Mouse (Mus musculus) macrophage (primary cell): ENCODE measurements around the gene Cttnbp2nl. TPM values are rescaled to one million over a fixed set of nuclear protein-coding genes. Genes with fewer than 3 reads are reported as not detected.

ENCODE experiments used
- H3K27ac ChIP-seq: fragments of 350-480 bp; formaldehyde crosslinking; 2 replicates; pipeline ENCODE4 v1.9.0; 2021
- H3K36me3 ChIP-seq: fragments of 350-480 bp; formaldehyde crosslinking; 2 replicates; pipeline ENCODE4 v1.9.0; 2021; ENCODE audit errors: inconsistent target
- H3K4me3 ChIP-seq: fragments of 350-480 bp; formaldehyde crosslinking; 2 replicates; pipeline ENCODE4 v1.9.0; 2021; ENCODE audit errors: inconsistent target
- H3K79me2 ChIP-seq: fragments of 350-480 bp; formaldehyde crosslinking; 2 replicates; pipeline ENCODE4 v1.9.0; 2021; ENCODE audit errors: inconsistent target
- WGBS: methylation state at CpG from one replicate; pipeline ENCODE4 v1.1.7; 2026; ENCODE audit warnings: inconsistent platforms; ENCODE audit not compliant: missing documents; 5-methylcytosine and 5-hydroxymethylcytosine counted together
- polyA plus RNA-seq: library from polyadenylated mRNA; stranded (reverse); fragments of 250-400 nt; gene quantifications from 3 replicates; pipeline ENCODE4 v1.2.4, GENCODE M21; 2018; ENCODE audit warnings: inconsistent platforms

The Cttnbp2nl gene
- polyA plus RNA-seq, 1 experiment from 2014 or later, result 71.3 TPM

DNA sequence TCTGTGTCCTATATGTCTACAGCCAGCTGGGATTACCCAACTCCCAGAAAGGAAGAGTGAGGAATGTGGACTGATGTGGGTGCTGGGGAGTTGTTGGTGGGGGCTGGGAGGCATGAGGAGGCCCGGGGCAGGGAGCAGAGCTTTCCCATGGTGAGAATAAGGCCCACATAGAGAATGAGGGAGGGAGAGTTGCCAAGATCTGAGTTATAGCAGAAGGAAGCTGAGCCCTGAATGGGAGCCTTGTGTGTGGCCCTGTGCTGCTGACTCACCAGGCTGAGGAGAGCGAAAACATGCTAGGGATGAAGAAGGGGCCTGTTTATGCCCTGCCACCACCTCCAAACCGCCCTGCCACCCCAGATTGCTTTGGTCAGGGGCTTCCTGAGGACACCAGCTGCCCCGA, 59.1 kb downstream of the Cttnbp2nl start:
- Histone ChIP-seq H3K27ac (peak overlapping the region; percentile 87), H3K79me2 (no peaks in the 10 kb centered on the region), H3K36me3 (no peaks in the 10 kb centered on the region), H3K4me3 (no peak overlapping the region)
- WGBS, result 36% methylated on average over 3 of the region's 4 CpGs

DNA sequence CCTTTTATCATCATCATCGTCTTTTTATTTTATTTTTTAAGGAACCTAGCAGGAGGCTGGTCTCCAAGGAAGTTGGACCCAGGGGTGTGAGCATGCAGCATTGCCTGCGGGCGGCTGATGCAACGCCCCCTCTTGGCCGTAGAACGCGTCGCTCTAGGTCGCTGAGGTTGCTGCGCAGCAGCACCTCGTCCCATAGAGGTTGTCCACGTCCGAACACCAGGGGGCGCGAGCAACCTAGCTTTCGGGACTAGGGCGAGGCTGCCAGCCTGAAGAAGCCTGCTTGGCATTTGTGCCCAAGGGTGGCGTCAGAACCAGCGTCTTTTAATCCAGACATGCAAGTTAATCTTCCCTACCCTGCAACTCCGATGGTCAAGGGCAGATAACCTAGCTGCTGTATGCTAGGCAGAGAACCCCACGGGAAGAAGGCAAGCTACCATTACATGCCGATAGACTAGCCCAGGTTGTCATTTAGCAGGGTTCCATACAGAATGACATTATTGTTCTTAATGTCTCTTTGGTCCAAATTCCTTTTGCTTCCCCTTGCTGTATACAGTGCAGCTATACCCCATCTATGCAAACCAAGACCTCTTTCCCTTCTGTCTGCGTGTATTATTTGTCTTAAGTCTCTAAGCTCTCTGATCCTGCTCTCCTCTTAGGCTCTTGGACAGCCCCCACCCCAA, 60.1 kb downstream of the Cttnbp2nl start:
- H3K27ac ChIP-seq, result peak overlapping the region; percentile 87
- no peaks in the 10 kb centered on the region for H3K36me3 ChIP-seq
- H3K79me2 ChIP-seq, result no peaks in the 10 kb centered on the region
- WGBS, result 12% methylated on average over 23 of the region's 23 CpGs
- H3K4me3 ChIP-seq, result no peak overlapping the region

DNA sequence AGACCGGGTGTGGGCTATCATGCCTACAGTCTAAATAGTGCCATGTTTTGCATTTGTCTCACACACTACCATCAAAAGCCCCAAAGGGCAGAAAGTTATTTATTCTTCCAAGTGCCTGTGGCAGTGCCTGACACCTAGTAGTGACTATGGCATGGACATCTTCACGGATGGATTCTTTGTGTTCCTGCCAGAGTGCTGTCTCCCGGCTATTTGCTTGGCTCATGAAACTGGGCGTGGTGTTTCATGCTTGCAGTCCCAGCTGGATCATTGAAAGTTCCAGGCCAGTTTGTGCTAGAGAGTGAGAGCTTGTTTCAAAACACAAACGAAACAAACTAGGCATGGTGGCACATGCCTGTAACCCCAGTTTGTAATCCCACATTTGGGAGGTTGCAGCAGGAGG, 61.2 kb downstream of the Cttnbp2nl start:
- no peak overlapping the region for H3K4me3 ChIP-seq
- WGBS, result 95% methylated on average over 5 of the region's 5 CpGs
- no peak overlapping the region for H3K27ac ChIP-seq
- H3K36me3 ChIP-seq, result no peaks in the 10 kb centered on the region
- H3K79me2 ChIP-seq, result no peaks in the 10 kb centered on the region

DNA sequence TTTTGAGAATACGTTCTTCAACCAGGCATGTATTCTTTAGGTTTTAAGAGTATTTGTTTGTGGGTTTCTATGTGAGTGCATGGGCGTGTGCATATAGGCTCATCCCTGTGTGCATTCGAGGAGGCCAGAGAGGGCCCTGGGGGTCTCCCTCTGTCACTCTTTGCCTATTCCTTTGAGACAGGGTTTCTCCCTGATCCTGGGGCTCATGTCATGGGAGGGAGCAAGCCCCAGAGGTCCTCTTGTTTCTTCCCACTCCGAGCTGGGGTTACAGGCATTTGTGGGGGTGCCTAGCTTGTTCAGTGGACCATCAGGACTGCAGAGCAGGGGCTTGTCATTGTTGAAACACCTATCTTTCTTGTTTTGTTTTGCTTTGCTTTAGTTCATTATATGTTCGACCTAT, 65.1 kb downstream of the Cttnbp2nl start:
- 81% methylated on average over 5 of the region's 5 CpGs for WGBS
- Histone ChIP-seq H3K79me2 (no peaks in the 10 kb centered on the region), H3K27ac (no peak overlapping the region), H3K4me3 (no peak overlapping the region), H3K36me3 (no peaks in the 10 kb centered on the region)

DNA sequence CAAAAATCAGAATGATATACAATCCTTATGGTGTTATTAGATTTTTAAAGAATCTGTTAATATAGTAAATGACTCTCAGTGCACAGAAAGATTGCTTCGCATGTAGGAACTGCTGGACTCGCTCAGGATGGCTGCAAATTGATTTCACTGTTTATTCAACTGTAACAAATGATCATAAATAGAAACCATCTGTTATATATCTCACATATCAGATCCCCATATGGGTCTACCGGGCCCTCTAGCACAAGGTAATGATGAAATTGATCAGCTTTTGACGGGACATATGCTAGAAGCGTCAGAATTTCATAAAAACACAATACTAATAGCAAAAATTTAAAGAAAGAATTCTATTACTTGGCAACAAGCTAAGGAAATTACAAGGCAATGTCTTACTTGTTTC, 73.2 kb downstream of the Cttnbp2nl start:
- no peak overlapping the region for H3K4me3 ChIP-seq
- WGBS, result 90% methylated on average over 5 of the region's 5 CpGs
- H3K36me3 ChIP-seq, result no peaks in the 10 kb centered on the region
- no peaks in the 10 kb centered on the region for H3K79me2 ChIP-seq
- no peak overlapping the region for H3K27ac ChIP-seq

DNA sequence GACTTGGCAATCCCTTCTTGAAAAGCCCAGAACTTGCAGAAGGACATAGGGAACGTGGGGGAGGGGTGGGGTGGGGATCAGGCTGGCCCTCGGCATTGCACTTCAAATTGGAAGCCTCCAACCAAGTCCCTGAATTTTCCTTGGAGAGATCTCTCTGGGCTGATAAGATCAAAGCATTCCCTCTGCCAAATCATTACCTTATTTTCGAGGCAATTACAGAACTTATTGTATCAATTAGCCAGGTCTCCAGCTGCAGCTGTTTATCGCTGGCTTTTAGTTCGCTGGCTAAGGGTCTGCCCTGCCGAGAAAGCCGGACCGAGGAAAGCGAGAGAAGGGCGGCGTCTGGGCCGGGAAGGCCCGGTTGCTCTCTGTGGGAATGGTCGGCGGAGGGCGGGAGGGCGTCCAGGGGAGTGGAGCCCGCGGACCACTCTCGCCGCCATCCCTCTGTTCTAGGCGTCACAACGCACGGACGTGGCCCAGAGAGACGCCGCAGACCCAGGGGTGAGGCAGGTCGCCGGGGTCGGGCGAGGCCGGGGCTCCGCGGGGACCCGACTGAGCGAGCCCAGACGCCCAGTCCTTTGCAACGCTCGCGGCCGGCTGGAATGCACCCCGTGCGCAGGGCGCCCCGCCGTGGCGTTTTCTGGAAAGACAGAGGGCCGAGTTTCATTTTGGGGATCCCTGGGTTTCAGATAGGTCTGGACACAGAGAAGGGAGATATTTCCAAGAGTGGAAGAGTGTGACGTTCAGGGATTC, 85.2 kb downstream of the Cttnbp2nl start:
- no peak overlapping the region for H3K27ac ChIP-seq
- no peaks in the 10 kb centered on the region for H3K79me2 ChIP-seq
- H3K36me3 ChIP-seq, result no peaks in the 10 kb centered on the region
- peak overlapping the region; percentile 11; the same call in 1 of the 2 replicates for H3K4me3 ChIP-seq
- WGBS, result 8% methylated on average over 41 of the region's 49 CpGs

DNA sequence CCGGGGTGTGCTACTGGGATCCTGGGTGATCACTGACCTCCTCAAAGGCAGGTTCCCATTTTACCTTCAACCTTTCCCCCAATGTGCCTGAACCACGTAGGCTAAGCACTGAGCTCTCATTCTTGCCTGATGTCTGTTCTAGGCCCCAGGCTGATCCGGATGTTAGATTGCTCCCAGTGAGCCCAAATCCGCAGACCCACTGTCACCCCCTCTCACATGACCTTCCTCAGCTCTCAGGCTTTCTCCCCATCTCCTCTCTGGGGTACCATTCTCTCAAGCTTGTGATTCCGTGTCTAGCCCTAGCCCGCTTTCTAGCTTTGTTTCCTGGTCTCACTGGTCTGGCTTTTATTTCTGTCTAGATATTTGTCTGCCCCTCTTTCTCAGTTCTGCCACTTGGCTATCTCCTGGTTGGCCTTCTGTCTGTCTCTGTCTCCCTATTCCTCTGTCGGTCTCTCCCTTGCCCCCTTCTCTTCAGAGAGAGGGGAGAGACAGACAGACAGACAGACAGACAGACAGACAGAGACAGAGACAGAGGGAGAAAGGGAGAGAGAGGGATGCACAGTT, 86.9 kb downstream of the Cttnbp2nl start:
- 91% methylated on average over 7 of the region's 7 CpGs for WGBS
- H3K36me3 ChIP-seq, result no peaks in the 10 kb centered on the region
- no peak overlapping the region for H3K27ac ChIP-seq
- H3K79me2 ChIP-seq, result no peaks in the 10 kb centered on the region
- H3K4me3 ChIP-seq, result no peak overlapping the region

DNA sequence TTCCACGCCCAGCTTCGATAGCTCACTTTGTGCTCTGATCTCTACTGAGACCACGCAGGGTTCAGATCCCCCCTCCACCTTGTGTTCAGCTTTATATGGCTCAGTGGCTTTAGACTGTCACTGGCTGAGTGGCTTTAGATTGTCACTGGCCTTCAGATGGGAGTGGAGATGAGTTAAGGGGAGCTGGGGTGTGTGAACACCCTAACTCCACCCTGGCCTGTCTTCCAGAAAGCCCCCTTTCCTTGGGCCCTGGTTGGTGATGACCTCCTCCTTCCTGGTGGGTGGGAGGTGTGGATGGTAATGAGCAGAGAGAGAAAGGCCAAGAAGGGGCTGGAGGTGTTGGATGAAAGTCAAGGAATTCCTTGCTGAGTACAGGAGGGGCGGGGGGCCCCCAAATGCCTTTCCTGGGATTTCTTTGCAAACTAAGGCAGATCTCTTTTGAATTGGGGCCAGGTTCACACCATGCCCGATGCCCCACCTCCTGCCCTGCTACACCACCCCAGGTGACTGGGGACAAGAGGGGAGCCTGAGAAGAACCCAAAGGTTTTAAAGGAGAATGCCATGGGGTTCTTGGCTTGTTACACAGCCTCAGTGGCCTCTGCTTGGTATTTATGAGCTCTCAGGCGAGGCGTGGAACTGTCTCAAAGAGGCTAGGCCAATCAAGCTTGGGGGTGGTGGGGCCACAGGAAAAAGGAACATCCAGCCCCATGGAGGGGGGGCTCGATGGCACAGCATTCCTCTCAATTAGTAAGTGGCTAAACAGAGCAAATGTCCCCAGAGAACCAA, 87.7 kb downstream of the Cttnbp2nl start:
- 85% methylated on average over 8 of the region's 8 CpGs for WGBS
- Histone ChIP-seq H3K79me2 (no peaks in the 10 kb centered on the region), H3K27ac (no peak overlapping the region), H3K36me3 (no peaks in the 10 kb centered on the region), H3K4me3 (no peak overlapping the region)

DNA sequence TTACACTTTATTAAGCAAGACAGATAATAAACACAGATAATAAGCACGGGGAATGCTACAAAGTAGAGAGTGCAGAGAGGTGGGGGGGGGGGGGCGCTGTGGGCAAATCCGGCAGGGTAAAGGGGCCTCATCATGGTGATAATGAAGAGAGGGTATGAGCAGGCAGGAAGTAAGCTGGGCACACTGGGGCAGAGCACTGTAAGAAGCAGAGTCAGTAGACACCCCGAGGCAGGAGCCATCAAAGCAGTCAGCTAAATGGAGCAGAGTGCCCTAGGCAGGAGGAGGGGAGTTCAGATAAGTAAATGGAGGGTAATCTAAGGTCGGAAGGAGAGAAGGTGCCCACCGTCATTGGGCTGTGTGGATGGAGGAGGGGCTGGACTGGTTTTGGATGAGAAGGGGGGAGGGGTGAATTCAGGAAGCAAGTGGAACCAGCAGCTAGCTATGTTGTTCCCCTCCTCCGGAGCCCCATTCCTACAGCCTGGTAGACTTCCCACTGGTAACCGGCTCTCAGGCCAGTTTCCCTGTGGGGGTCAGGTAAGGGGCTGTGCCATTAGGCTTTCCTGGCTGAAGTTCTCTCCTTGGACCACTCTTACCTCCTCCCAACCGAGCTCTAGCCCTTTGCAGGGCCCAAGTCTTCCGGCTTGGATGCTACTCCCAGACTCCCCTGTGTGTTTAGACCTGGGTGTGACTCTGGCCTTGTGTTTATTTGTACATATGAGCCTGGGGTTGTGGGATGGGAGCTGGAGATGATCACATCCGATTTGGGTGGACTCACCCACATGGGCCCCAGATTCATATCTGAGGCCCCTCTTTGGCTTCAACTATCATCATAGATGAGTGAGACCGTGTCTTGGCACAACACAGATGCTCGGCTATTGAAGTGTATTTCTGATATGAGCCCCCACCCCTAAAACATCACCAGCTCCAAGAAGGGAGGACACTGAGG, 89.3 kb downstream of the Cttnbp2nl start:
- Histone ChIP-seq H3K79me2 (no peaks in the 10 kb centered on the region), H3K4me3 (no peak overlapping the region)
- 47% methylated on average over 11 of the region's 13 CpGs for WGBS

DNA sequence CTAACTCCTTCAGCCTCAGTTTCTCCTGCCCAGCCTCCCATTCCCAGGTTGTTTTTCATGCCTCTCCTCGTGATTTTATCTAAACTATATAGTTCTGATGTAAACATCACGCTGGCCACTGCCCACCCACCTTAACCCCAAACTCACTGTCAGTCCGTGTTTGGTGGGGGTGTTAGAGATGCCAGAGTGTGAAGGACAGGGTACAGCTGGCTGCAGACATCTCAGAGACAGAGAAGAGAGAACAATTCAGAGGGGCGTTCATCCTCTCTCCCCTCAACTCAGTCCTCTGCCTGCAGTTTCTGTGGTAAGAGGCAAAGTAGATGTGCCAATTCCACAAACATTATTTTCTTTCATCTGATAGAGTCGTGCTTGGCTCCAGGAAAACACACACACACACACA, 90.1 kb downstream of the Cttnbp2nl start:
- Histone ChIP-seq H3K27ac (no peak overlapping the region), H3K79me2 (no peaks in the 10 kb centered on the region), H3K36me3 (no peaks in the 10 kb centered on the region), H3K4me3 (no peak overlapping the region)
- WGBS, result 17% methylated on average over 5 of the region's 5 CpGs

More for the DNA sequence above, 89.3 kb downstream of the Cttnbp2nl start:
- Histone ChIP-seq H3K27ac (no peak overlapping the region), H3K36me3 (no peaks in the 10 kb centered on the region)

DNA sequence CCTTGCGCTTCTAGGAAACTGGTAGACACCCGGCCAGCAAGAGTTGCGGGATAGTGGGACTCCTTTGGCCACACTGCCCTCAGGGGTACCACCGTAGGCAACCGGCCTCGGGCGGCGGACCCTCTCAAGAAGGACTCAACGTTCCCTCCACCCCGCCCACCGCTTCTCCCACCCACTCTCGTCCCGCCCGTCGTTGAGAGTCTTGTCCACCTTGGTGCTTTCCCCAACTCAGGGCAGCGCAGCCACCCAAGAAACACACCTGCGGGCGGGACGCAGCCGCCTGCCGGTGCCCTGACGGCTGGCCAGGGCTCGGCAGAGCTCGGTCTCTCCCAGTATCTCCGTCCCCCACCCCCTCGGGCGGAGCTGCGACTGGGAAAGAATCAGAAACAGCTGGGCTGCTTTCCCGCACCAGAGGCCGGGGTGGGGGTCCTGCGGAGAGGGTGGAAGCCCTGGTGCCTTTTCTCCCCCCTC, 90.8 kb downstream of the Cttnbp2nl start:
- Histone ChIP-seq H3K79me2 (no peaks in the 10 kb centered on the region), H3K36me3 (no peaks in the 10 kb centered on the region), H3K27ac (no peak overlapping the region), H3K4me3 (no peak overlapping the region)
- WGBS, result 5% methylated on average over 31 of the region's 31 CpGs

DNA sequence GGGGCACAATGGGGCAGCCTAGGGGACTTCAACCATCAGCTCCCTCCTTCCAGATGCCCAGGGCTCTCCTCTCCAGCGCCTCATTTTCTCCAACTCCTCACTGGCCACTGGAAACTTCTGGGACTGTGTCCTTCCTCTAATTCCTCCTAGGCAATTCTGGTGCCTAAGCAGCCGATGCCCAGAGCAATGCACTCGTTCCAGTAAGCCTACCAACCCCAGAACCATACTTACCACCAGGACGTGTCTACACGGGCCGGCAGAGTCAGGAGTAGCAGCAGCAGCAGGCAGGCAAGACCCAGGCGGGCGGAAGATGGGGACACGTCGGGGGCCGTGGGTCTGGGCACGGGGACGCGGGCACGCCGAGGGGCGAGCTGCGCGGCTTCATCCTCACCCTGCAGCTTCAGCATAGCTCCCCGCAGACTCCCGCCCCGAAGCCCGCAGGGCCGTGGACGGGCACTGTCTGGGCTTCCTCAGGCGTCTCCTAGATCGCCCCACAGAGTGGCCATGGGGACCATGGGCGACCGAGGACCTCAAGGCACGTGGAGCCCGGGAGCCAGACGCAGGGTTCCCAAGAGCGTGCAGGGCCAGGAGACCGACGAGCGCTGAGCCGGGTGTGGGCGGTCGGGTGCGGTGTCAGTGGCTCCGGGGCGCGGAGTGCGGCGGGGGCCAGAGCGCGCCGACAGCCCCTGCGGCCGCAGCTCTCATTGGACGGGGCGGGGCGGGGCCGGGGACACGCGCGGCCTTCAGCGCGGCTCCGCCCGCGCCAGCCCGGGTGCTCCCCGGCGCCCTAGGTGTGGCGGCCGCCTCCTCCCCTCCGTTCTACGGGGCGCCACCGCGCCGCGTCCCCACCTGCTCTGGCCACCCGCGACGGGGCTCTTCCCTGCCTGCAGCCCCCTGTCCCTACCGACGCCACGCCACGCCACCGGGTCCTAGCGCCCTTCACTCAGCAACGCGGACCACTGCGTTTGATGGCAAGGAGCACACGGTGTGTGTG, 91.6 kb downstream of the Cttnbp2nl start, which contains the start of gene Wnt2b:
Wnt2b (minus strand) TSS at position 856 of the 994 bp plus-strand sequence.
- Histone ChIP-seq H3K79me2 (no peaks in the 10 kb centered on the region), H3K27ac (no peak within 1 kb of the TSS), H3K36me3 (no peaks in the 10 kb centered on the region), H3K4me3 (no peak within 1 kb of the TSS)
- 2% methylated on average over 72 of the region's 87 CpGs for WGBS
